Comparison of ENCODE assay signal across 8 mouse cellular contexts in the genomic region with DNA sequence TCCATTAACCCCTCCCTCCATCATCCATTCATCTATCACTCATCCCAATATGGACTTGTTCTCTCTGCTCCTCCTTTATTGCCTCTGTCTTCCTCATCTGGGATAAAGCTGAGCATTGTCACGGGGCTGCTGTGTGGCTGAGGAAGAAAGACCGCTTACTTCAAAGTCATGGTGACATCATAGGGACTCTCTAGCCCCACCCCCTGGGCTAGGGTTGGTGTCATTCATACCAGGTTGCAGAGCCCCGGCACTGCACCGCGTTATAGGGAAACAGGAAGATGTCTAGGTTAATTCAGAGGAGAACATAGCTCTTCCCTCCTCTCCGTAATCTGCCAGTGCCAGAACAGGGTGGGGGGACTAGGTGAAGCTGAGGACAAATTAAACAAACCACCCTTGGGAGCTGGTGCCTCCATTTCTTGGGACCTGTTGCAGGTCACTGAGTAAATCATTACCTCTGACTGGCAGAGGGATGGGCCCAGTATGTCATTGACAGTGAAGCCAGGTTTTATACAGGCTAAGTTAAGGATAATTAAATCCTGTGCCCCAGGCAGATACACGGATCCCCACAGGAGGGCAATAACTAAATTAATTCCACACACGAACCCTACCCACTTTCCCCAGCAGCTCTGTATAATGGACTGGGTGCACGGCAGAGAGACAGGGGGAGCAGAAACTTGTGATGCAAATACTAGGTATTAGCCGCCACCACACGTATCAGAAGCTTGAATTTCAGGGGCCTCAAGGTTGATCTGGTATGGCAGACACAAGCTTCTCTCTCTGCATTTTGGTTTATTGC. TPM values are rescaled to one million over a fixed set of nuclear protein-coding genes. Genes with fewer than 3 reads are reported as not detected.
DNase-seq lines count a peak whose midpoint lies in the region; ATAC-seq and TF ChIP-seq lines count a peak whose summit lies in the region.

No protein-coding gene starts in this region.

- H3K4me2 ChIP-seq in heart, embryonic 14.5 days (ENCODE audit: low read length), result peak overlapping the region; percentile 57
- H3K4me2 ChIP-seq in embryonic facial prominence, embryonic 14.5 days (ENCODE audit: low read depth, low read length), result peak overlapping the region; percentile 11; the same call in 1 of the 2 replicates
- peak overlapping the region; percentile 55 for H3K4me2 ChIP-seq in intestine, postnatal 0 days (replicated peaks; ENCODE audit: low read depth)
- no peak overlapping the region for H3K4me2 ChIP-seq in stomach, postnatal 0 days (replicated peaks; ENCODE audit: low read depth)

- peaks cover 47 to 62% of the 10 kb centered on the region in 2 experiments for H3K4me1 ChIP-seq in heart, embryonic 14.5 days (ENCODE audit: control insufficient read depth in 2 of 2, insufficient read depth in 2 of 2, low read length in 2 of 2)
- peaks cover 45% of the 10 kb centered on the region for H3K4me1 ChIP-seq in embryonic facial prominence, embryonic 14.5 days (ENCODE audit: control insufficient read depth, insufficient read depth, low read length)
- H3K4me1 ChIP-seq in intestine, postnatal 0 days (replicated peaks; ENCODE audit: control insufficient read depth, insufficient read depth, low read length), result peaks cover 10% of the 10 kb centered on the region; the same call in 1 of the 2 replicates
- peaks cover 22% of the 10 kb centered on the region for H3K4me1 ChIP-seq in stomach, postnatal 0 days (replicated peaks; ENCODE audit: control insufficient read depth, insufficient read depth)

- ATAC-seq in heart, embryonic 14.5 days (ENCODE audit: insufficient number of reproducible peaks, insufficient read depth, low FRiP score, low read depth), result no peak
- peak; percentile 1; the same call in 1 of the 2 replicates for ATAC-seq in embryonic facial prominence, embryonic 14.5 days (ENCODE audit: low read depth)
- peak; percentile 83 for ATAC-seq in intestine, postnatal 0 days
- no peak for ATAC-seq in stomach, postnatal 0 days (ENCODE audit: low FRiP score, low TSS enrichment)

- H3K27ac ChIP-seq in heart, embryonic 14.5 days (replicated peaks in 1 of 2; ENCODE audit: control insufficient read depth in 1 of 2, insufficient read depth in 1 of 2, low read depth in 2 of 2, low read length in 2 of 2), result peak overlapping the region; percentile 99
- peak overlapping the region; percentile 86 for H3K27ac ChIP-seq in embryonic facial prominence, embryonic 14.5 days (replicated peaks; ENCODE audit: low read depth, low read length)
- H3K27ac ChIP-seq in intestine, postnatal 0 days (ENCODE audit: low read depth, low read length), result peak overlapping the region; percentile 51
- H3K27ac ChIP-seq in macrophage, result peak overlapping the region; percentile 73
- peak overlapping the region; percentile 89 for H3K27ac ChIP-seq in stomach, postnatal 0 days (replicated peaks)

- DNase-seq in heart, postnatal 25 days (ENCODE audit: low spot score), result no peak
- DNase-seq in embryonic facial prominence, embryonic 14.5 days (ENCODE audit: low spot score), result peak; percentile 35
- DNase-seq in stomach, postnatal 0 days (ENCODE audit: low spot score), result peak; percentile 51
- no peak for DNase-seq in testis, postnatal 14 days (ENCODE audit: low spot score)
- DNase-seq in c-Kit-positive CD71-positive TER-119-positive erythroid progenitor cells, embryonic 14.5 days (ENCODE audit: low spot score), result no peak

- no peaks in the 10 kb centered on the region for H3K9me3 ChIP-seq in heart, embryonic 14.5 days (ENCODE audit: control insufficient read depth, low read length)
- H3K9me3 ChIP-seq in embryonic facial prominence, embryonic 14.5 days (ENCODE audit: control insufficient read depth, low read length), result no peaks in the 10 kb centered on the region
- H3K9me3 ChIP-seq in intestine, postnatal 0 days (ENCODE audit: control insufficient read depth), result no peaks in the 10 kb centered on the region
- no peaks in the 10 kb centered on the region for H3K9me3 ChIP-seq in stomach, postnatal 0 days (ENCODE audit: control insufficient read depth, low read length)

- no peak overlapping the region for H3K4me3 ChIP-seq in heart, embryonic 14.5 days (ENCODE audit: control insufficient read depth in 1 of 2, insufficient read depth in 1 of 2, low read depth in 1 of 2, low read length in 2 of 2)
- no peak overlapping the region for H3K4me3 ChIP-seq in embryonic facial prominence, embryonic 14.5 days (ENCODE audit: low read depth, low read length)
- H3K4me3 ChIP-seq in intestine, postnatal 0 days (ENCODE audit: low read depth, low read length), result 0 out of 2 replicates have a peak overlapping the region, but pooled peaks have one; percentile 11
- H3K4me3 ChIP-seq in macrophage (ENCODE audit: inconsistent target), result no peak overlapping the region
- H3K4me3 ChIP-seq in stomach, postnatal 0 days (ENCODE audit: low read depth, low read length), result no peak overlapping the region

- no peaks in the 10 kb centered on the region for H3K79me2 ChIP-seq in macrophage (ENCODE audit: inconsistent target)

- 27% methylated on average over 11 of the region's 11 CpGs for WGBS in heart, embryonic 14.5 days
- WGBS in embryonic facial prominence, embryonic 14.5 days, result 29% methylated on average over 11 of the region's 11 CpGs
- 17% methylated on average over 11 of the region's 11 CpGs for WGBS in intestine, postnatal 0 days
- 50% methylated on average over 11 of the region's 11 CpGs for WGBS in macrophage (ENCODE audit: missing documents)
- WGBS in stomach, postnatal 0 days, result 39% methylated on average over 11 of the region's 11 CpGs

- intact Hi-C loops in heart, postnatal 25 days (cut with DNase I), result no loop called here

- H3K27me3 ChIP-seq in heart, embryonic 14.5 days (ENCODE audit: control insufficient read depth, insufficient read depth, low read length), result no peaks in the 10 kb centered on the region
- no peaks in the 10 kb centered on the region for H3K27me3 ChIP-seq in embryonic facial prominence, embryonic 14.5 days (replicated peaks; ENCODE audit: control insufficient read depth, insufficient read depth, low read length)
- H3K27me3 ChIP-seq in intestine, postnatal 0 days (replicated peaks; ENCODE audit: control insufficient read depth, insufficient read depth, low read length), result no peaks in the 10 kb centered on the region
- H3K27me3 ChIP-seq in stomach, postnatal 0 days (ENCODE audit: control insufficient read depth, insufficient read depth, low read length), result no peaks in the 10 kb centered on the region

- no peaks in the 10 kb centered on the region for H3K36me3 ChIP-seq in heart, embryonic 14.5 days (ENCODE audit: control insufficient read depth, insufficient read depth, low read length)
- H3K36me3 ChIP-seq in embryonic facial prominence, embryonic 14.5 days (ENCODE audit: control insufficient read depth, insufficient read depth, low read length), result no peaks in the 10 kb centered on the region
- no peaks in the 10 kb centered on the region for H3K36me3 ChIP-seq in intestine, postnatal 0 days (ENCODE audit: control insufficient read depth, insufficient read depth)
- no peaks in the 10 kb centered on the region for H3K36me3 ChIP-seq in macrophage (ENCODE audit: inconsistent target)
- H3K36me3 ChIP-seq in stomach, postnatal 0 days (ENCODE audit: control insufficient read depth, insufficient read depth, low read length), result no peaks in the 10 kb centered on the region

- peak overlapping the region; percentile 68 for H3K9ac ChIP-seq in heart, embryonic 14.5 days (ENCODE audit: low read length)
- H3K9ac ChIP-seq in embryonic facial prominence, embryonic 14.5 days (ENCODE audit: low read depth, low read length), result peak overlapping the region; percentile 27; the same call in 1 of the 2 replicates
- no peak overlapping the region for H3K9ac ChIP-seq in intestine, postnatal 0 days (ENCODE audit: low read depth, low read length)
- H3K9ac ChIP-seq in stomach, postnatal 0 days (ENCODE audit: low read length), result no peak overlapping the region

- 0 out of 2 replicates have a peak, but pooled peaks have one; percentile 2 for TF ChIP-seq CTCF in intestine, postnatal 0 days (IDR thresholded peaks at IDR 0.05; ENCODE audit: low read depth)
- no peak for TF ChIP-seq CTCF in stomach, postnatal 0 days (IDR thresholded peaks at IDR 0.05; ENCODE audit: low read depth)

- TF ChIP-seq EP300 in stomach, postnatal 0 days (optimal IDR thresholded peaks at IDR 0.05), result no peak

RNA-seq across cellular contexts. Expression of a gene that starts 57.5 kb away (rescaled TPM):
- 8.1 and 9.1 TPM in 2 replicates for polyA plus RNA-seq in heart, embryonic 14.5 days (2014; fragmentation: Nextera tagmentation; extraction: Ambion mirVana)
- total RNA-seq in heart, postnatal 25 days (2021), result 10 to 100 TPM; 63.9 to 71.4 TPM
- 10.6 and 10.7 TPM in 2 replicates for polyA plus RNA-seq in embryonic facial prominence, embryonic 14.5 days (2014; fragmentation: Nextera tagmentation; extraction: Ambion mirVana)
- polyA plus RNA-seq in intestine, postnatal 0 days (2015; fragmentation: Nextera tagmentation; extraction: Ambion mirVana), result 13.3 and 14.9 TPM in 2 replicates
- 100 to 1,000 TPM in 19 of 26 experiments, 10 to 100 TPM in 6, 1 to 10 TPM in 1; 2.6 to 175 (median 132) TPM for total RNA-seq in macrophage (2018; cell fraction: chromatin; rRNA removed)
- total RNA-seq in macrophage (2018; cell fraction: cytosol; rRNA removed), result 100 to 1,000 TPM in 12 of 26 experiments, 10 to 100 TPM in 14; 12.4 to 139 (median 98.3) TPM
- total RNA-seq in macrophage (2018; cell fraction: nucleus; rRNA removed), result 100 to 1,000 TPM in 23 of 26 experiments, 10 to 100 TPM in 3; 17.9 to 251 (median 174) TPM
- 39.1 to 68.1 TPM (median 42.7 TPM) in 3 replicates for polyA plus RNA-seq in macrophage (2018)
- 10.1 and 10.2 TPM in 2 replicates for polyA plus RNA-seq in stomach, postnatal 0 days (2015; fragmentation: Nextera tagmentation; extraction: Ambion mirVana)

Comparison
In these comparisons a context has a peak if more than half of its experiments do, and no peak if none do; other contexts are left out.
1. ATAC-seq: peak in embryonic facial prominence, embryonic 14.5 days (single experiment) and intestine, postnatal 0 days (single experiment); none in heart, embryonic 14.5 days (single experiment) and stomach, postnatal 0 days (single experiment).
2. H3K9ac ChIP-seq: peak in heart, embryonic 14.5 days (single experiment) and embryonic facial prominence, embryonic 14.5 days (single experiment); none in intestine, postnatal 0 days (single experiment) and stomach, postnatal 0 days (single experiment).
3. DNase-seq: peak in embryonic facial prominence, embryonic 14.5 days (single experiment) and stomach, postnatal 0 days (single experiment); none in heart, postnatal 25 days (single experiment), testis, postnatal 14 days (single experiment) and c-Kit-positive CD71-positive TER-119-positive erythroid progenitor cells, embryonic 14.5 days (single experiment).
4. Peak in every context shown above with its lines, with median percentiles within 50 percentile points of each other: H3K27ac ChIP-seq.